Mouse (Mus musculus): ENCODE measurements around the gene Dnajc5. TPM values are rescaled to one million over a fixed set of nuclear protein-coding genes. Genes with fewer than 3 reads are reported as not detected.

The Dnajc5 gene
- polyA plus RNA-seq, 1 experiment from 2014 or later, result 69.8 TPM

GRCm38 (mm10) chr2:181580131-181580772, 60.0 kb downstream of the Dnajc5 start:
- H3K9ac ChIP-seq (ENCODE audit: low read length), result peak overlapping the region; percentile 94
- H3K27ac ChIP-seq (replicated peaks in 1 of 2; ENCODE audit: control insufficient read depth in 1 of 2, insufficient read depth in 1 of 2, low read depth in 2 of 2, low read length in 2 of 2), result peak overlapping the region; percentile 79 to 95; a peak in 3 of 4 replicates
- H3K4me1 ChIP-seq (ENCODE audit: control insufficient read depth in 2 of 2, insufficient read depth in 2 of 2, low read length in 2 of 2), result peaks cover 25 to 37% of the 10 kb centered on the region in 2 experiments
- ATAC-seq (ENCODE audit: insufficient number of reproducible peaks, insufficient read depth, low FRiP score, low read depth), result no peak
- H3K4me2 ChIP-seq (ENCODE audit: low read length), result peak overlapping the region; percentile 92
- 63% methylated on average over 5 of the region's 5 CpGs for WGBS
- H3K36me3 ChIP-seq (ENCODE audit: control insufficient read depth, insufficient read depth, low read length), result peaks cover 23% of the 10 kb centered on the region
- H3K27me3 ChIP-seq (ENCODE audit: control insufficient read depth, insufficient read depth, low read length), result no peaks in the 10 kb centered on the region
- peak overlapping the region; percentile 84 to 90 for H3K4me3 ChIP-seq (ENCODE audit: control insufficient read depth in 1 of 2, insufficient read depth in 1 of 2, low read depth in 1 of 2, low read length in 2 of 2)
- H3K9me3 ChIP-seq (ENCODE audit: control insufficient read depth, low read length), result no peaks in the 10 kb centered on the region

- Histone ChIP-seq H3K4me2 (ENCODE audit: low read length) (peak overlapping the region; percentile 92), H3K36me3 (ENCODE audit: control insufficient read depth, insufficient read depth, low read length) (peaks cover 30% of the 10 kb centered on the region), H3K27me3 (ENCODE audit: control insufficient read depth, insufficient read depth, low read length) (no peaks in the 10 kb centered on the region), H3K4me3 (ENCODE audit: control insufficient read depth in 1 of 2, insufficient read depth in 1 of 2, low read depth in 1 of 2, low read length in 2 of 2) (peak overlapping the region; percentile 84 to 90), H3K27ac (replicated peaks in 1 of 2; ENCODE audit: control insufficient read depth in 1 of 2, insufficient read depth in 1 of 2, low read depth in 2 of 2, low read length in 2 of 2) (peak overlapping the region; percentile 90 to 95), H3K4me1 (ENCODE audit: control insufficient read depth in 2 of 2, insufficient read depth in 2 of 2, low read length in 2 of 2) (peaks cover 25 to 37% of the 10 kb centered on the region in 2 experiments), H3K9me3 (ENCODE audit: control insufficient read depth, low read length) (no peaks in the 10 kb centered on the region), H3K9ac (ENCODE audit: low read length) (peak overlapping the region; percentile 94)
- peak; percentile 72 for ATAC-seq (ENCODE audit: insufficient number of reproducible peaks, insufficient read depth, low FRiP score, low read depth)
- WGBS, result under 1% methylated on average over 11 of the region's 11 CpGs
Observed at GRCm38 (mm10) chr2:181581016-181581401, 60.7 kb downstream of the Dnajc5 start.

GRCm38 (mm10) chr2:181581402-181582120, 61.3 kb downstream of the Dnajc5 start:
- Histone ChIP-seq H3K27ac (replicated peaks in 1 of 2; ENCODE audit: control insufficient read depth in 1 of 2, insufficient read depth in 1 of 2, low read depth in 2 of 2, low read length in 2 of 2) (peak overlapping the region; percentile 90 to 95), H3K27me3 (ENCODE audit: control insufficient read depth, insufficient read depth, low read length) (no peaks in the 10 kb centered on the region), H3K4me2 (ENCODE audit: low read length) (peak overlapping the region; percentile 92), H3K4me1 (ENCODE audit: control insufficient read depth in 2 of 2, insufficient read depth in 2 of 2, low read length in 2 of 2) (peaks cover 25 to 37% of the 10 kb centered on the region in 2 experiments), H3K9ac (ENCODE audit: low read length) (peak overlapping the region; percentile 94), H3K9me3 (ENCODE audit: control insufficient read depth, low read length) (no peaks in the 10 kb centered on the region), H3K36me3 (ENCODE audit: control insufficient read depth, insufficient read depth, low read length) (peaks cover 36% of the 10 kb centered on the region), H3K4me3 (ENCODE audit: control insufficient read depth in 1 of 2, insufficient read depth in 1 of 2, low read depth in 1 of 2, low read length in 2 of 2) (peak overlapping the region; percentile 84 to 90)
- peak; percentile 77 for ATAC-seq (ENCODE audit: insufficient number of reproducible peaks, insufficient read depth, low FRiP score, low read depth)
- under 1% methylated on average over 49 of the region's 49 CpGs for WGBS

GRCm38 (mm10) chr2:181582358-181582757, 62.1 kb downstream of the Dnajc5 start:
- Histone ChIP-seq H3K9ac (ENCODE audit: low read length) (0 out of 2 replicates have a peak overlapping the region, but pooled peaks have one; percentile 94), H3K4me3 (ENCODE audit: control insufficient read depth in 1 of 2, insufficient read depth in 1 of 2, low read depth in 1 of 2, low read length in 2 of 2) (peak overlapping the region in 1 of 2 experiments; percentile 90; a peak in 2 of 4 replicates)
- WGBS, result 86% methylated on average over 2 of the region's 2 CpGs

GRCm38 (mm10) chr2:181582939-181583338, 62.7 kb downstream of the Dnajc5 start:
- H3K27ac ChIP-seq (replicated peaks in 1 of 2; ENCODE audit: control insufficient read depth in 1 of 2, insufficient read depth in 1 of 2, low read depth in 2 of 2, low read length in 2 of 2), result no peak overlapping the region
- no peaks in the 10 kb centered on the region for H3K9me3 ChIP-seq (ENCODE audit: control insufficient read depth, low read length)
- peaks cover 22 to 31% of the 10 kb centered on the region in 2 experiments for H3K4me1 ChIP-seq (ENCODE audit: control insufficient read depth in 2 of 2, insufficient read depth in 2 of 2, low read length in 2 of 2)
- 75% methylated on average over 1 of the region's 1 CpGs for WGBS
- peaks cover 49% of the 10 kb centered on the region for H3K36me3 ChIP-seq (ENCODE audit: control insufficient read depth, insufficient read depth, low read length)
- H3K4me3 ChIP-seq (ENCODE audit: control insufficient read depth in 1 of 2, insufficient read depth in 1 of 2, low read depth in 1 of 2, low read length in 2 of 2), result no peak overlapping the region
- no peak overlapping the region for H3K9ac ChIP-seq (ENCODE audit: low read length)
- H3K27me3 ChIP-seq (ENCODE audit: control insufficient read depth, insufficient read depth, low read length), result no peaks in the 10 kb centered on the region
- no peak for ATAC-seq (ENCODE audit: insufficient number of reproducible peaks, insufficient read depth, low FRiP score, low read depth)
- H3K4me2 ChIP-seq (ENCODE audit: low read length), result no peak overlapping the region

More at GRCm38 (mm10) chr2:181582358-181582757, 62.1 kb downstream of the Dnajc5 start:
- H3K36me3 ChIP-seq (ENCODE audit: control insufficient read depth, insufficient read depth, low read length), result peaks cover 44% of the 10 kb centered on the region
- peaks cover 25 to 37% of the 10 kb centered on the region in 2 experiments for H3K4me1 ChIP-seq (ENCODE audit: control insufficient read depth in 2 of 2, insufficient read depth in 2 of 2, low read length in 2 of 2)
- H3K27me3 ChIP-seq (ENCODE audit: control insufficient read depth, insufficient read depth, low read length), result no peaks in the 10 kb centered on the region
- peak overlapping the region in 1 of 2 experiments; percentile 95; a peak in 1 of 4 replicates for H3K27ac ChIP-seq (replicated peaks in 1 of 2; ENCODE audit: control insufficient read depth in 1 of 2, insufficient read depth in 1 of 2, low read depth in 2 of 2, low read length in 2 of 2)
- peak overlapping the region; percentile 92 for H3K4me2 ChIP-seq (ENCODE audit: low read length)
- H3K9me3 ChIP-seq (ENCODE audit: control insufficient read depth, low read length), result no peaks in the 10 kb centered on the region
- no peak for ATAC-seq (ENCODE audit: insufficient number of reproducible peaks, insufficient read depth, low FRiP score, low read depth)

- no peaks in the 10 kb centered on the region for H3K9me3 ChIP-seq (ENCODE audit: control insufficient read depth, low read length)
- no peak overlapping the region for H3K4me2 ChIP-seq (ENCODE audit: low read length)
- no peak overlapping the region for H3K9ac ChIP-seq (ENCODE audit: low read length)
- no peak overlapping the region for H3K4me3 ChIP-seq (ENCODE audit: control insufficient read depth in 1 of 2, insufficient read depth in 1 of 2, low read depth in 1 of 2, low read length in 2 of 2)
- no peaks in the 10 kb centered on the region for H3K27me3 ChIP-seq (ENCODE audit: control insufficient read depth, insufficient read depth, low read length)
- no peak for ATAC-seq (ENCODE audit: insufficient number of reproducible peaks, insufficient read depth, low FRiP score, low read depth)
- no peak overlapping the region for H3K27ac ChIP-seq (replicated peaks in 1 of 2; ENCODE audit: control insufficient read depth in 1 of 2, insufficient read depth in 1 of 2, low read depth in 2 of 2, low read length in 2 of 2)
- 83% methylated on average over 3 of the region's 3 CpGs for WGBS
- peaks cover 57% of the 10 kb centered on the region for H3K36me3 ChIP-seq (ENCODE audit: control insufficient read depth, insufficient read depth, low read length)
- H3K4me1 ChIP-seq (ENCODE audit: control insufficient read depth in 2 of 2, insufficient read depth in 2 of 2, low read length in 2 of 2), result peaks cover 15 to 24% of the 10 kb centered on the region in 2 experiments
Observed at GRCm38 (mm10) chr2:181583460-181584257, 63.4 kb downstream of the Dnajc5 start.

GRCm38 (mm10) chr2:181584411-181584942, 64.2 kb downstream of the Dnajc5 start, which contains the start of gene Uckl1:
Gene Uckl1, minus strand, starts transcription at chr2:181584892.
- no peak within 1 kb of the TSS for H3K27ac ChIP-seq (replicated peaks in 1 of 2; ENCODE audit: control insufficient read depth in 1 of 2, insufficient read depth in 1 of 2, low read depth in 2 of 2, low read length in 2 of 2)
- no peaks in the 10 kb centered on the region for H3K9me3 ChIP-seq (ENCODE audit: control insufficient read depth, low read length)
- H3K9ac ChIP-seq (ENCODE audit: low read length), result no peak within 1 kb of the TSS
- no peaks in the 10 kb centered on the region for H3K27me3 ChIP-seq (ENCODE audit: control insufficient read depth, insufficient read depth, low read length)
- peaks cover 7 to 15% of the 10 kb centered on the region in 2 experiments for H3K4me1 ChIP-seq (ENCODE audit: control insufficient read depth in 2 of 2, insufficient read depth in 2 of 2, low read length in 2 of 2)
- 94% methylated on average over 4 of the region's 4 CpGs for WGBS
- no peak for ATAC-seq (ENCODE audit: insufficient number of reproducible peaks, insufficient read depth, low FRiP score, low read depth)
- no peak within 1 kb of the TSS for H3K4me3 ChIP-seq (ENCODE audit: control insufficient read depth in 1 of 2, insufficient read depth in 1 of 2, low read depth in 1 of 2, low read length in 2 of 2)
- H3K4me2 ChIP-seq (ENCODE audit: low read length), result no peak within 1 kb of the TSS
- H3K36me3 ChIP-seq (ENCODE audit: control insufficient read depth, insufficient read depth, low read length), result peaks cover 65% of the 10 kb centered on the region
